Mouse (Mus musculus) forebrain, embryonic 11.5 days (tissue): ENCODE measurements around the gene Trim5. TPM values are rescaled to one million over a fixed set of nuclear protein-coding genes. Genes with fewer than 3 reads are reported as not detected.
A peak's percentile ranks its signal among the peaks of the same experiment; 100 is the strongest.

Experiments
- ATAC-seq: fragments of 200-750 bp; cut with Nextera tagmentation; replicated peaks from 2 replicates; pipeline ENCODE4 v1.8.0; 2017; ENCODE audit warnings: moderate TSS enrichment; ENCODE audit not compliant: low FRiP score
- DNase-seq: peaks from one replicate; pipeline ENCODE4 v3.0.0-alpha.2; 2017; ENCODE audit warnings: low spot score
- H3K27ac ChIP-seq: fragments of 300-500 bp; sonication (generic); 2 replicates; pipeline ENCODE4 v1.5.1; 2014; ENCODE audit warnings: low read depth, low read length
- H3K27me3 ChIP-seq: fragments of 300-500 bp; sonication (generic); 2 replicates; pipeline ENCODE4 v1.6.1; 2014; ENCODE audit warnings: mild to moderate bottlenecking, low read length, mixed read lengths; ENCODE audit not compliant: control insufficient read depth, insufficient read depth
- H3K36me3 ChIP-seq: fragments of 300-500 bp; sonication (generic); 2 replicates; pipeline ENCODE4 v1.6.1; 2014; ENCODE audit warnings: mild to moderate bottlenecking, low read length, moderate library complexity, mixed read lengths; ENCODE audit not compliant: control insufficient read depth, insufficient read depth
- H3K4me1 ChIP-seq: fragments of 300-500 bp; sonication (generic); replicated peaks from 2 replicates; pipeline ENCODE4 v1.6.1; 2014; ENCODE audit warnings: low read length, mixed read lengths; ENCODE audit not compliant: control insufficient read depth, insufficient read depth
- H3K4me2 ChIP-seq: fragments of 300-500 bp; sonication (generic); 2 replicates; pipeline ENCODE4 v1.6.1; 2014; ENCODE audit warnings: low read depth, mild to moderate bottlenecking, low read length, moderate library complexity, mixed read lengths; ENCODE audit not compliant: severe bottlenecking
- H3K4me3 ChIP-seq: fragments of 300-500 bp; sonication (generic); 2 replicates; pipeline ENCODE4 v1.5.1; 2014; ENCODE audit warnings: low read depth, low read length
- H3K9ac ChIP-seq: fragments of 300-500 bp; sonication (generic); 2 replicates; pipeline ENCODE4 v1.6.1; 2014; ENCODE audit warnings: low read length
- H3K9me3 ChIP-seq: fragments of 300-500 bp; sonication (generic); 2 replicates; pipeline ENCODE4 v1.6.1; 2016; ENCODE audit warnings: low read length, mixed read lengths; ENCODE audit not compliant: control insufficient read depth
- WGBS: fragments of 180-500 bp; shearing (Covaris S2); extraction: QIAGEN DNeasy Blood & Tissue Kit; methylation state at CpG from one replicate; pipeline ENCODE4 v1.1.7; 2014; 5-methylcytosine and 5-hydroxymethylcytosine counted together
- polyA plus RNA-seq: library from polyadenylated mRNA; unstranded; fragments of >200 nt; fragmentation: Nextera tagmentation; extraction: Ambion mirVana; gene quantifications from 2 replicates; pipeline ENCODE4 v1.2.1, GENCODE M21; 2014

Gene Trim5
- polyA plus RNA-seq, 1 experiment from 2014 or later, result not detected

- ATAC-seq, result 0 out of 2 replicates have a peak, but pooled peaks have one; percentile 23
- 78% methylated on average over 2 of the region's 2 CpGs for WGBS
- H3K4me1 ChIP-seq, result no peaks in the 10 kb centered on the region
- no peak overlapping the region for H3K9ac ChIP-seq
- no peaks in the 10 kb centered on the region for H3K27me3 ChIP-seq
- no peak overlapping the region for H3K4me3 ChIP-seq
- no peaks in the 10 kb centered on the region for H3K36me3 ChIP-seq
- H3K4me2 ChIP-seq, result no peak overlapping the region
- no peak for DNase-seq
- no peaks in the 10 kb centered on the region for H3K9me3 ChIP-seq
- no peak overlapping the region for H3K27ac ChIP-seq
Observed at GRCm38 (mm10) chr7:104217881-104218280, 70.0 kb downstream of the Trim5 start.

- Histone ChIP-seq H3K4me3 (no peak overlapping the region), H3K27ac (no peak overlapping the region), H3K9ac (no peak overlapping the region), H3K9me3 (no peaks in the 10 kb centered on the region), H3K36me3 (no peaks in the 10 kb centered on the region), H3K27me3 (no peaks in the 10 kb centered on the region), H3K4me1 (no peaks in the 10 kb centered on the region), H3K4me2 (no peak overlapping the region)
- DNase-seq, result no peak
- 75% methylated on average over 1 of the region's 1 CpGs for WGBS
- no peak for ATAC-seq
Observed at GRCm38 (mm10) chr7:104216011-104216535, 71.8 kb downstream of the Trim5 start.

Other genes with a start within 250 kb of the Trim5 start
- not detected in 2 replicates for gene Olfr642, start 235.4 kb downstream of the Trim5 start, polyA plus RNA-seq
- not detected in 2 replicates for gene 4930516K23Rik, start 226.6 kb downstream of the Trim5 start, polyA plus RNA-seq
- not detected in 2 replicates for gene Olfr644, start 216.2 kb downstream of the Trim5 start, polyA plus RNA-seq
- not detected in 2 replicates for gene Olfr645, start 202.6 kb downstream of the Trim5 start, polyA plus RNA-seq
- not detected in 2 replicates for gene Olfr646, start 183.2 kb downstream of the Trim5 start, polyA plus RNA-seq
- not detected in 2 replicates for gene Ubqln5, start 158.3 kb downstream of the Trim5 start, polyA plus RNA-seq
- not detected in 2 replicates for gene Olfr643, start 150.7 kb downstream of the Trim5 start, polyA plus RNA-seq
- not detected in 2 replicates for gene Ubqln3, start 144.8 kb downstream of the Trim5 start, polyA plus RNA-seq
- gene Ubqlnl, start 137.5 kb downstream of the Trim5 start, polyA plus RNA-seq, result not detected in 2 replicates
- gene Olfm5, start 123.3 kb downstream of the Trim5 start, polyA plus RNA-seq, result not detected in 2 replicates
- 0.27 and 0.40 TPM in 2 replicates for gene Olfr648, start 104.7 kb downstream of the Trim5 start, polyA plus RNA-seq
- gene Olfr649, start 92.1 kb downstream of the Trim5 start, polyA plus RNA-seq, result not detected in 2 replicates
- gene Trim6, start 69.3 kb downstream of the Trim5 start, polyA plus RNA-seq, result 2.7 and 3.3 TPM in 2 replicates
- 0.64 and 1.1 TPM in 2 replicates for gene Trim34a, start 43.6 kb downstream of the Trim5 start, polyA plus RNA-seq
- gene Trim12a, start 27.4 kb upstream of the Trim5 start, polyA plus RNA-seq, result 1.5 and 1.7 TPM in 2 replicates
- gene Trim34b, start 41.4 kb upstream of the Trim5 start, polyA plus RNA-seq, result not detected in 2 replicates
- 0.69 and 0.75 TPM in 2 replicates for gene Trim12c, start 65.3 kb upstream of the Trim5 start, polyA plus RNA-seq
- gene Trim30b, start 81.8 kb upstream of the Trim5 start, polyA plus RNA-seq, result not detected in 2 replicates
- gene Trim30c, start 112.7 kb upstream of the Trim5 start, polyA plus RNA-seq, result 0.16 TPM in 1 of 2 replicates, not detected in the other
- 0.33 and 0.45 TPM in 2 replicates for gene Trim30a, start 177.1 kb upstream of the Trim5 start, polyA plus RNA-seq
- gene Trim30d, start 219.8 kb upstream of the Trim5 start, polyA plus RNA-seq, result 0.08 TPM in 1 of 2 replicates, not detected in the other